In genomic region chr6:55680974-55681373, GRCm38 (mm10) we compare ENCODE assay signal across 11 mouse cellular contexts. TPM values are rescaled to one million over a fixed set of nuclear protein-coding genes. Genes with fewer than 3 reads are reported as not detected.
A peak's percentile ranks its signal among the peaks of the same experiment; 100 is the strongest.
DNase-seq lines count a peak whose midpoint lies in the region; ATAC-seq and TF ChIP-seq lines count a peak whose summit lies in the region.
"Had no signal": no experiment of that assay in that cellular context is flagged by ENCODE, and none has a peak within 500 bp of the region (broad histone marks: within the 10 kb centered on the region; RNA-seq: fewer than 3 reads in every experiment).

Neurod6 (minus strand) TSS chr6:55681263.

- TF ChIP-seq CTCF in cerebellum, adult 2 months (IDR thresholded peaks at IDR 0.05; ENCODE audit: borderline replicate concordance, insufficient read depth, low read depth, low read length): no peak
- no peak for TF ChIP-seq CTCF in midbrain, postnatal 0 days (IDR thresholded peaks at IDR 0.05)

- no peaks in the 10 kb centered on the region for H3K9me3 ChIP-seq in forebrain, embryonic 14.5 days (replicated peaks; ENCODE audit: control insufficient read depth, low read length)
- H3K9me3 ChIP-seq in midbrain, postnatal 0 days (ENCODE audit: low read length): no peaks in the 10 kb centered on the region
- H3K9me3 ChIP-seq: stomach, embryonic 15.5 days had no signal

- no peak within 1 kb of the TSS for H3K27ac ChIP-seq in cerebellum, adult 2 months (ENCODE audit: insufficient read depth, low read length)
- peak within 1 kb of the TSS; percentile 93 for H3K27ac ChIP-seq in forebrain, embryonic 14.5 days (ENCODE audit: low read depth, low read length)
- peak within 1 kb of the TSS; percentile 47; the same call in 1 of the 2 replicates for H3K27ac ChIP-seq in midbrain, postnatal 0 days (ENCODE audit: low read depth, low read length)
- H3K27ac ChIP-seq: liver, embryonic 14.5 days; stomach, embryonic 15.5 days had no signal

- DNase-seq in cerebellum, adult 2 months: peak; percentile 10 to 45
- peak; percentile 95 for DNase-seq in forebrain, embryonic 14.5 days (ENCODE audit: low spot score)
- DNase-seq in layer of hippocampus, adult 9-11 months: peak; percentile 83
- peak; percentile 92 for DNase-seq in midbrain, postnatal 0 days (ENCODE audit: low spot score)
- DNase-seq in adipocyte (ENCODE audit: low spot score): no peak
- no peak for DNase-seq in adrenal gland, adult 8-10 months
- DNase-seq in spleen, postnatal 4 days (ENCODE audit: low spot score in 2 of 2): no peak
- DNase-seq: heart, postnatal 14 days had no signal

- H3K36me3 ChIP-seq in forebrain, embryonic 14.5 days (ENCODE audit: control insufficient read depth, insufficient read depth, low read length): no peaks in the 10 kb centered on the region
- H3K36me3 ChIP-seq in midbrain, postnatal 0 days (ENCODE audit: insufficient read depth, low read length): no peaks in the 10 kb centered on the region
- H3K36me3 ChIP-seq: stomach, embryonic 15.5 days had no signal

- H3K4me2 ChIP-seq in forebrain, embryonic 14.5 days (ENCODE audit: low read length): peak within 1 kb of the TSS; percentile 39
- H3K4me2 ChIP-seq in midbrain, postnatal 0 days (ENCODE audit: low read depth, low read length, poor library complexity, severe bottlenecking): no peak within 1 kb of the TSS
- H3K4me2 ChIP-seq: stomach, embryonic 15.5 days had no signal

- no peak for TF ChIP-seq POLR2A in cerebellum, adult 2 months (IDR thresholded peaks at IDR 0.05; ENCODE audit: borderline replicate concordance, insufficient read depth, low read length)

- H3K9ac ChIP-seq in forebrain, embryonic 14.5 days (ENCODE audit: low read length): peak within 1 kb of the TSS; percentile 65
- H3K9ac ChIP-seq in midbrain, postnatal 0 days (replicated peaks; ENCODE audit: low read length, poor library complexity, severe bottlenecking): no peak within 1 kb of the TSS
- H3K9ac ChIP-seq: liver, embryonic 14.5 days; stomach, embryonic 15.5 days had no signal

- H3K4me3 ChIP-seq in cerebellum, adult 2 months (replicated peaks; ENCODE audit: insufficient read depth, low read depth, low read length): no peak within 1 kb of the TSS
- H3K4me3 ChIP-seq in forebrain, embryonic 14.5 days (ENCODE audit: low read depth, low read length): peak within 1 kb of the TSS; percentile 29
- H3K4me3 ChIP-seq in midbrain, postnatal 0 days (ENCODE audit: low read depth, low read length): peak within 1 kb of the TSS; percentile 13; the same call in 1 of the 2 replicates
- H3K4me3 ChIP-seq: erythroblast, embryonic 14.5 days; stomach, embryonic 15.5 days had no signal

- no peaks in the 10 kb centered on the region; the same call in 1 of the 2 replicates for H3K27me3 ChIP-seq in cerebellum, adult 2 months (ENCODE audit: control insufficient read depth, insufficient read depth, low read length)
- H3K27me3 ChIP-seq in forebrain, embryonic 14.5 days (replicated peaks; ENCODE audit: control insufficient read depth, insufficient read depth, low read length): no peaks in the 10 kb centered on the region
- H3K27me3 ChIP-seq in midbrain, postnatal 0 days (ENCODE audit: insufficient read depth, low read length): no peaks in the 10 kb centered on the region

- WGBS in cerebellum, adult 2 months: 39% methylated on average over 4 of the region's 4 CpGs
- 38% methylated on average over 4 of the region's 4 CpGs for WGBS in forebrain, embryonic 14.5 days
- 47% methylated on average over 4 of the region's 4 CpGs for WGBS in midbrain, postnatal 0 days

- peak; percentile 85 for ATAC-seq in forebrain, embryonic 14.5 days
- ATAC-seq in midbrain, postnatal 0 days (ENCODE audit: low FRiP score): peak; percentile 69

- 0 out of 2 replicates have a peak, but pooled peaks cover 5% of the 10 kb centered on the region for H3K4me1 ChIP-seq in cerebellum, adult 2 months (ENCODE audit: control insufficient read depth, insufficient read depth, low read length)
- peaks cover 12% of the 10 kb centered on the region; the same call in 1 of the 2 replicates for H3K4me1 ChIP-seq in forebrain, embryonic 14.5 days (ENCODE audit: control insufficient read depth, insufficient read depth, low read length)
- H3K4me1 ChIP-seq in midbrain, postnatal 0 days (ENCODE audit: insufficient read depth, low read length): no peaks in the 10 kb centered on the region; the same call in 1 of the 2 replicates

RNA-seq across cellular contexts. Expression of gene Neurod6, which starts in this region (rescaled TPM):
- polyA plus RNA-seq in cerebellum, adult 2 months (2012; rRNA removed): 5.3 and 5.6 TPM in 2 replicates
- polyA plus RNA-seq in forebrain, embryonic 14.5 days (2014; fragmentation: Nextera tagmentation; extraction: Ambion mirVana): 448 and 466 TPM in 2 replicates
- 5.8 and 10.0 TPM in 2 replicates for total RNA-seq in midbrain, postnatal 0 days (2014; rRNA removed)
- polyA plus RNA-seq in midbrain, postnatal 0 days (2015; fragmentation: Nextera tagmentation; extraction: Ambion mirVana): 10.1 and 10.3 TPM in 2 replicates
- not detected for total RNA-seq in adrenal gland, adult 8-10 months (2022)
- total RNA-seq: heart, postnatal 14 days had no signal
- polyA plus RNA-seq: erythroblast, embryonic 14.5 days; liver, embryonic 14.5 days had no signal

Comparison
In these comparisons a context has a peak if more than half of its experiments do, and no peak if none do; other contexts are left out.
1. RNA of gene Neurod6 (polyA plus RNA-seq): 448 to 466 TPM in forebrain, embryonic 14.5 days; 10.1 to 10.3 TPM in midbrain, postnatal 0 days and 5.3 to 5.6 TPM in cerebellum, adult 2 months; every median in the first group is over 10 times any median in the second.
2. DNase-seq: peak in cerebellum, adult 2 months (2 of 2), forebrain, embryonic 14.5 days (single experiment), layer of hippocampus, adult 9-11 months (single experiment) and midbrain, postnatal 0 days (single experiment); none in adipocyte (single experiment), adrenal gland, adult 8-10 months (single experiment) and spleen, postnatal 4 days (0 of 2).